Comparison of ENCODE assay signal across 8 mouse cellular contexts in genomic region chr10:127177719-127178118, GRCm38 (mm10). TPM values are rescaled to one million over a fixed set of nuclear protein-coding genes. Genes with fewer than 3 reads are reported as not detected.
DNase-seq lines count a peak whose midpoint lies in the region; ATAC-seq and TF ChIP-seq lines count a peak whose summit lies in the region.

No protein-coding gene starts in this region.

- H3K27me3 ChIP-seq in embryonic facial prominence, embryonic 11.5 days (ENCODE audit: control insufficient read depth, insufficient read depth, low read length), result peaks cover 27% of the 10 kb centered on the region
- H3K27me3 ChIP-seq in intestine, embryonic 16.5 days (replicated peaks; ENCODE audit: control insufficient read depth, insufficient read depth, low read length), result peaks cover 45% of the 10 kb centered on the region
- H3K27me3 ChIP-seq in limb, embryonic 14.5 days (ENCODE audit: control insufficient read depth, insufficient read depth, low read length), result peaks cover 46% of the 10 kb centered on the region
- peaks cover 51% of the 10 kb centered on the region for H3K27me3 ChIP-seq in midbrain, embryonic 14.5 days (ENCODE audit: control insufficient read depth, insufficient read depth, low read length)
- H3K27me3 ChIP-seq in stomach, embryonic 15.5 days (replicated peaks), result peaks cover 57% of the 10 kb centered on the region

- peak; percentile 45 for ATAC-seq in embryonic facial prominence, embryonic 11.5 days (replicated peaks; ENCODE audit: insufficient number of reproducible peaks, low FRiP score, low TSS enrichment, low read depth)
- ATAC-seq in intestine, embryonic 16.5 days, result peak; percentile 57
- peak; percentile 66 for ATAC-seq in limb, embryonic 14.5 days (ENCODE audit: low FRiP score, low read depth)
- 0 out of 2 replicates have a peak, but pooled peaks have one; percentile 44 for ATAC-seq in midbrain, embryonic 14.5 days (ENCODE audit: low FRiP score, low TSS enrichment)
- peak; percentile 45; the same call in 1 of the 2 replicates for ATAC-seq in stomach, embryonic 15.5 days (ENCODE audit: insufficient read depth, low FRiP score, low read depth)

- WGBS in embryonic facial prominence, embryonic 11.5 days, result 2% methylated on average over 23 of the region's 23 CpGs
- WGBS in intestine, embryonic 16.5 days, result 2% methylated on average over 23 of the region's 23 CpGs
- 2% methylated on average over 23 of the region's 23 CpGs for WGBS in limb, embryonic 14.5 days
- WGBS in midbrain, embryonic 14.5 days, result under 1% methylated on average over 23 of the region's 23 CpGs
- 1% methylated on average over 23 of the region's 23 CpGs for WGBS in stomach, embryonic 15.5 days

- no peak overlapping the region for H3K27ac ChIP-seq in embryonic facial prominence, embryonic 11.5 days (replicated peaks; ENCODE audit: low read depth, low read length)
- H3K27ac ChIP-seq in intestine, embryonic 16.5 days (ENCODE audit: low read length), result no peak overlapping the region
- H3K27ac ChIP-seq in limb, embryonic 14.5 days (replicated peaks; ENCODE audit: low read depth, low read length), result no peak overlapping the region
- H3K27ac ChIP-seq in midbrain, embryonic 14.5 days (replicated peaks; ENCODE audit: low read depth, low read length), result no peak overlapping the region
- H3K27ac ChIP-seq in stomach, embryonic 15.5 days, result no peak overlapping the region

- TF ChIP-seq POLR2A in limb, embryonic 14.5 days (IDR thresholded peaks at IDR 0.05; ENCODE audit: borderline replicate concordance, extremely low read depth, insufficient read depth, insufficient read length), result no peak

- H3K9me3 ChIP-seq in embryonic facial prominence, embryonic 11.5 days (replicated peaks; ENCODE audit: control insufficient read depth, low read length), result no peaks in the 10 kb centered on the region
- H3K9me3 ChIP-seq in intestine, embryonic 16.5 days (ENCODE audit: control insufficient read depth, low read length), result no peaks in the 10 kb centered on the region
- H3K9me3 ChIP-seq in limb, embryonic 14.5 days (ENCODE audit: control insufficient read depth, low read length), result no peaks in the 10 kb centered on the region
- H3K9me3 ChIP-seq in midbrain, embryonic 14.5 days (ENCODE audit: control insufficient read depth, low read length), result no peaks in the 10 kb centered on the region
- H3K9me3 ChIP-seq in stomach, embryonic 15.5 days, result no peaks in the 10 kb centered on the region

- peak overlapping the region; percentile 17; the same call in 1 of the 2 replicates for H3K4me3 ChIP-seq in embryonic facial prominence, embryonic 11.5 days (ENCODE audit: low read depth, low read length)
- peak overlapping the region; percentile 45 for H3K4me3 ChIP-seq in intestine, embryonic 16.5 days (ENCODE audit: low read length)
- peak overlapping the region; percentile 27 for H3K4me3 ChIP-seq in limb, embryonic 14.5 days (replicated peaks; ENCODE audit: low read length)
- H3K4me3 ChIP-seq in midbrain, embryonic 14.5 days (replicated peaks; ENCODE audit: low read depth, low read length), result peak overlapping the region; percentile 20
- H3K4me3 ChIP-seq in stomach, embryonic 15.5 days (replicated peaks), result peak overlapping the region; percentile 32

- H3K36me3 ChIP-seq in embryonic facial prominence, embryonic 11.5 days (replicated peaks; ENCODE audit: control insufficient read depth, insufficient read depth, low read depth, low read length), result no peaks in the 10 kb centered on the region
- H3K36me3 ChIP-seq in intestine, embryonic 16.5 days (ENCODE audit: control insufficient read depth, insufficient read depth, low read length), result no peaks in the 10 kb centered on the region
- peaks cover 7% of the 10 kb centered on the region for H3K36me3 ChIP-seq in limb, embryonic 14.5 days (ENCODE audit: control insufficient read depth, insufficient read depth, low read length)
- H3K36me3 ChIP-seq in midbrain, embryonic 14.5 days (ENCODE audit: control insufficient read depth, insufficient read depth, low read length), result no peaks in the 10 kb centered on the region
- H3K36me3 ChIP-seq in stomach, embryonic 15.5 days, result no peaks in the 10 kb centered on the region

- peaks cover 2% of the 10 kb centered on the region; the same call in 1 of the 2 replicates for H3K4me1 ChIP-seq in embryonic facial prominence, embryonic 11.5 days (ENCODE audit: control insufficient read depth, insufficient read depth, low read length)
- peaks cover 17% of the 10 kb centered on the region for H3K4me1 ChIP-seq in intestine, embryonic 16.5 days (ENCODE audit: control insufficient read depth, insufficient read depth, low read length)
- peaks cover 16% of the 10 kb centered on the region for H3K4me1 ChIP-seq in limb, embryonic 14.5 days (ENCODE audit: control insufficient read depth, insufficient read depth, low read length)
- H3K4me1 ChIP-seq in midbrain, embryonic 14.5 days (ENCODE audit: control insufficient read depth, insufficient read depth, low read length), result peaks cover 8% of the 10 kb centered on the region
- H3K4me1 ChIP-seq in stomach, embryonic 15.5 days, result peaks cover 26% of the 10 kb centered on the region

- peak; percentile 71 for DNase-seq in CD4-positive helper T cell, adult 2 months (ENCODE audit: low read depth, low spot score)
- DNase-seq in adrenal gland, postnatal 14 days, result peak; percentile 85
- peak; percentile 95 for DNase-seq in embryonic facial prominence, embryonic 11.5 days (ENCODE audit: low spot score)
- peak; percentile 75 to 89 for DNase-seq in heart, adult 18-20 months
- DNase-seq in limb, embryonic 14.5 days (ENCODE audit: low spot score), result peak; percentile 86
- peak; percentile 93 for DNase-seq in midbrain, embryonic 14.5 days

- 0 out of 2 replicates have a peak overlapping the region, but pooled peaks have one; percentile 15 for H3K9ac ChIP-seq in embryonic facial prominence, embryonic 11.5 days (replicated peaks; ENCODE audit: low read length)
- H3K9ac ChIP-seq in intestine, embryonic 16.5 days (ENCODE audit: low read depth, low read length), result 0 out of 2 replicates have a peak overlapping the region, but pooled peaks have one; percentile 37
- no peak overlapping the region for H3K9ac ChIP-seq in limb, embryonic 14.5 days (ENCODE audit: low read depth, low read length, severe bottlenecking)
- no peak overlapping the region for H3K9ac ChIP-seq in midbrain, embryonic 14.5 days (replicated peaks; ENCODE audit: low read length)
- H3K9ac ChIP-seq in stomach, embryonic 15.5 days, result no peak overlapping the region

- H3K4me2 ChIP-seq in embryonic facial prominence, embryonic 11.5 days (ENCODE audit: low read depth, low read length), result peak overlapping the region; percentile 45
- peak overlapping the region; percentile 69 for H3K4me2 ChIP-seq in intestine, embryonic 16.5 days (ENCODE audit: low read depth, low read length)
- H3K4me2 ChIP-seq in limb, embryonic 14.5 days (replicated peaks; ENCODE audit: low read depth, low read length, severe bottlenecking), result peak overlapping the region; percentile 49
- H3K4me2 ChIP-seq in midbrain, embryonic 14.5 days (ENCODE audit: low read length), result peak overlapping the region; percentile 38
- peak overlapping the region; percentile 57 for H3K4me2 ChIP-seq in stomach, embryonic 15.5 days

RNA-seq across cellular contexts. Expression of gene Slc26a10, which starts 2.7 kb away (rescaled TPM):
- total RNA-seq in adrenal gland, postnatal 14 days (2021), result 10.4 and 10.8 TPM in 2 replicates
- polyA plus RNA-seq in embryonic facial prominence, embryonic 11.5 days (2014; fragmentation: Nextera tagmentation; extraction: Ambion mirVana), result 1.1 and 2.0 TPM in 2 replicates
- 1 to 10 TPM; 8.0 to 9.2 TPM for total RNA-seq in heart, adult 18-20 months (2021)
- polyA plus RNA-seq in intestine, embryonic 16.5 days (2015; fragmentation: Nextera tagmentation; extraction: Ambion mirVana), result 1.0 and 1.1 TPM in 2 replicates
- polyA plus RNA-seq in limb, embryonic 14.5 days (2012; rRNA removed), result 2.9 and 3.7 TPM in 2 replicates
- polyA plus RNA-seq in limb, embryonic 14.5 days (2014; fragmentation: Nextera tagmentation; extraction: Ambion mirVana), result 0.81 and 1.2 TPM in 2 replicates
- 0.58 and 0.66 TPM in 2 replicates for polyA plus RNA-seq in midbrain, embryonic 14.5 days (2014; fragmentation: Nextera tagmentation; extraction: Ambion mirVana)
- 1.1 and 1.3 TPM in 2 replicates for polyA plus RNA-seq in stomach, embryonic 15.5 days (2015; fragmentation: Nextera tagmentation; extraction: Ambion mirVana)

RNA-seq across cellular contexts. Expression of gene Arhgef25, which starts 12.2 kb away (rescaled TPM):
- total RNA-seq in adrenal gland, postnatal 14 days (2021), result 22.3 and 28.5 TPM in 2 replicates
- 32.7 and 38.4 TPM in 2 replicates for polyA plus RNA-seq in embryonic facial prominence, embryonic 11.5 days (2014; fragmentation: Nextera tagmentation; extraction: Ambion mirVana)
- total RNA-seq in heart, adult 18-20 months (2021), result 10 to 100 TPM in 1 of 2 experiments, 1 to 10 TPM in 1; 8.9 to 10.1 TPM
- 44.7 and 46.3 TPM in 2 replicates for polyA plus RNA-seq in intestine, embryonic 16.5 days (2015; fragmentation: Nextera tagmentation; extraction: Ambion mirVana)
- polyA plus RNA-seq in limb, embryonic 14.5 days (2012; rRNA removed), result 228 and 246 TPM in 2 replicates
- polyA plus RNA-seq in limb, embryonic 14.5 days (2014; fragmentation: Nextera tagmentation; extraction: Ambion mirVana), result 86.8 and 113 TPM in 2 replicates
- 19.0 and 19.6 TPM in 2 replicates for polyA plus RNA-seq in midbrain, embryonic 14.5 days (2014; fragmentation: Nextera tagmentation; extraction: Ambion mirVana)
- polyA plus RNA-seq in stomach, embryonic 15.5 days (2015; fragmentation: Nextera tagmentation; extraction: Ambion mirVana), result 65.9 and 69.9 TPM in 2 replicates

RNA-seq across cellular contexts. Expression of gene B4galnt1, which starts 12.7 kb away (rescaled TPM):
- 14.6 and 24.7 TPM in 2 replicates for total RNA-seq in adrenal gland, postnatal 14 days (2021)
- polyA plus RNA-seq in embryonic facial prominence, embryonic 11.5 days (2014; fragmentation: Nextera tagmentation; extraction: Ambion mirVana), result 4.9 and 5.2 TPM in 2 replicates
- 1 to 10 TPM; 1.8 to 7.9 TPM for total RNA-seq in heart, adult 18-20 months (2021)
- 65.6 and 66.7 TPM in 2 replicates for polyA plus RNA-seq in intestine, embryonic 16.5 days (2015; fragmentation: Nextera tagmentation; extraction: Ambion mirVana)
- 12.1 and 15.0 TPM in 2 replicates for polyA plus RNA-seq in limb, embryonic 14.5 days (2012; rRNA removed)
- polyA plus RNA-seq in limb, embryonic 14.5 days (2014; fragmentation: Nextera tagmentation; extraction: Ambion mirVana), result 10.8 and 11.8 TPM in 2 replicates
- 66.8 and 74.1 TPM in 2 replicates for polyA plus RNA-seq in midbrain, embryonic 14.5 days (2014; fragmentation: Nextera tagmentation; extraction: Ambion mirVana)
- polyA plus RNA-seq in stomach, embryonic 15.5 days (2015; fragmentation: Nextera tagmentation; extraction: Ambion mirVana), result 29.4 and 31.4 TPM in 2 replicates

RNA-seq across cellular contexts. Expression of gene Dtx3, which starts 17.8 kb away (rescaled TPM):
- 60.7 and 66.5 TPM in 2 replicates for total RNA-seq in adrenal gland, postnatal 14 days (2021)
- 93.8 and 108 TPM in 2 replicates for polyA plus RNA-seq in embryonic facial prominence, embryonic 11.5 days (2014; fragmentation: Nextera tagmentation; extraction: Ambion mirVana)
- total RNA-seq in heart, adult 18-20 months (2021), result 10 to 100 TPM; 18.1 to 21.2 TPM
- 54.4 and 56.9 TPM in 2 replicates for polyA plus RNA-seq in intestine, embryonic 16.5 days (2015; fragmentation: Nextera tagmentation; extraction: Ambion mirVana)
- 565 and 712 TPM in 2 replicates for polyA plus RNA-seq in limb, embryonic 14.5 days (2012; rRNA removed)
- polyA plus RNA-seq in limb, embryonic 14.5 days (2014; fragmentation: Nextera tagmentation; extraction: Ambion mirVana), result 157 and 184 TPM in 2 replicates
- 219 and 244 TPM in 2 replicates for polyA plus RNA-seq in midbrain, embryonic 14.5 days (2014; fragmentation: Nextera tagmentation; extraction: Ambion mirVana)
- polyA plus RNA-seq in stomach, embryonic 15.5 days (2015; fragmentation: Nextera tagmentation; extraction: Ambion mirVana), result 90.4 and 106 TPM in 2 replicates

RNA-seq across cellular contexts. Expression of gene Pip4k2c, which starts 33.7 kb away (rescaled TPM):
- total RNA-seq in adrenal gland, postnatal 14 days (2021), result 28.5 and 29.2 TPM in 2 replicates
- 14.7 and 17.8 TPM in 2 replicates for polyA plus RNA-seq in embryonic facial prominence, embryonic 11.5 days (2014; fragmentation: Nextera tagmentation; extraction: Ambion mirVana)
- total RNA-seq in heart, adult 18-20 months (2021), result 10 to 100 TPM; 30.3 to 30.8 TPM
- polyA plus RNA-seq in intestine, embryonic 16.5 days (2015; fragmentation: Nextera tagmentation; extraction: Ambion mirVana), result 40.3 and 44.5 TPM in 2 replicates
- 33.1 and 37.5 TPM in 2 replicates for polyA plus RNA-seq in limb, embryonic 14.5 days (2012; rRNA removed)
- polyA plus RNA-seq in limb, embryonic 14.5 days (2014; fragmentation: Nextera tagmentation; extraction: Ambion mirVana), result 22.0 and 23.3 TPM in 2 replicates
- 12.5 and 14.6 TPM in 2 replicates for polyA plus RNA-seq in midbrain, embryonic 14.5 days (2014; fragmentation: Nextera tagmentation; extraction: Ambion mirVana)
- 29.9 and 32.3 TPM in 2 replicates for polyA plus RNA-seq in stomach, embryonic 15.5 days (2015; fragmentation: Nextera tagmentation; extraction: Ambion mirVana)

Comparison
In these comparisons a context has a peak if more than half of its experiments do, and no peak if none do; other contexts are left out.
1. H3K9ac ChIP-seq: peak in embryonic facial prominence, embryonic 11.5 days (single experiment) and intestine, embryonic 16.5 days (single experiment); none in limb, embryonic 14.5 days (single experiment), midbrain, embryonic 14.5 days (single experiment) and stomach, embryonic 15.5 days (single experiment).
2. Peak in every context shown above with its lines, with median percentiles within 50 percentile points of each other: DNase-seq, ATAC-seq, H3K4me2 ChIP-seq and H3K4me3 ChIP-seq.